Mouse (Mus musculus): ENCODE data around the gene Ltbp2. TPM values are rescaled to one million over a fixed set of nuclear protein-coding genes. Genes with fewer than 3 reads are reported as not detected.

Gene Ltbp2
- polyA plus RNA-seq, 1 experiment: 3.7 TPM

DNA sequence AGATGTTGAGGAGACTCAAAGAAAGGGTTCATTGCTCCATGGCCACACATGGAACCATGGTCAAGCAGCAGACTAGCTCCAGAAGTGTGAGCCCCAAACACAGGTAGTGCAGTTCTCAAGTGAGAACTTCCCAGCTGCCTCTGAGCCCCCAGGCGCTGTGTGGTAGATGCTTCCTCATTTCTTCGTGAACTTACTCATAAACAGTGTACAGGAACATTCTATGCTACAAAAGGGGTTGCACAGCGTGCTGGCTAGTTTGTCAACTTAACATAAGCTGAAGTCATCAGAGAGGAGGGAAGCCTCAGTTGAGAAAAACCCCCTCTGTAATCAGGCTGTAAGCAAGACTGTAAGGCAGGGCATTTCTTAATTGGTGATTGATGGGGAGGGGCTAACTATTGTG is 73.7 kb downstream of the Ltbp2 start:
- no peaks in the 10 kb centered on the region for H3K27me3 ChIP-seq (ENCODE audit: control insufficient read depth, insufficient read depth, low read length)
- H3K4me1 ChIP-seq (ENCODE audit: control insufficient read depth, insufficient read depth, low read length): no peaks in the 10 kb centered on the region
- no peaks in the 10 kb centered on the region for H3K36me3 ChIP-seq (ENCODE audit: control insufficient read depth, insufficient read depth, low read length)
- no peak overlapping the region for H3K27ac ChIP-seq (ENCODE audit: control insufficient read depth, insufficient read depth, low read depth, low read length)
- TF ChIP-seq POLR2A (IDR thresholded peaks at IDR 0.05; ENCODE audit: control insufficient read depth, low read depth, low read length) (no peak), CTCF (IDR thresholded peaks at IDR 0.05; ENCODE audit: control insufficient read depth, insufficient read depth, insufficient replicate concordance, low read depth, low read length) (no peak)
- no peak overlapping the region for H3K4me3 ChIP-seq (ENCODE audit: control insufficient read depth, low read depth, low read length)

DNA sequence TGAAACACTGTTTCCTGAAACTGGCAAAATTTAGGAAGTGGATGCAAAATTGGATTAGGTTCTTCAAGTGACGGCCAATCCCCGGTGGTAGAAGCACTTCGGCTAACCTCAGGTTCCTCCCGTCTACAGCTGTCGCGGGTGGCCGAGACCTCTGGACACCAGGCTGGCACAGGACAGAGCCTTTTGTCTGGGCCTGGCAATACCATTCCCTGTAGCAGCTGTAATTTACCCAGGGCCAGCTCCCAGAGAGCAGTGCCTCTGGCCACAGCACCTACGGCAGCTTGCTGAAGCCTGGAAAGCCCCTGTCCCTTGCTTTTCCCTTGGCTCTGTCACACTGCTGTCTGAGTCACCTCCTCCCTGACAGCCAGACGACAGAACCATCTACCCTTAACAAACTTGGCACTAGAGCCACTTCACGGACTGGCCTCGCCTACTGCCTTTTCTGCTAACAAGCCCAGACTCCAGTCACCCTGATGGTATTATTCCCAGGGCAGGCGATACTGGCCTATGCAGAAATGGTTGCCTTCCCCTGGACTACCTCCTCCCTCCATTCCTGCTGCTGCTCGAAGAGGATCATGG is 74.7 kb downstream of the Ltbp2 start:
- Histone ChIP-seq H3K4me1 (ENCODE audit: control insufficient read depth, insufficient read depth, low read length) (no peaks in the 10 kb centered on the region), H3K4me3 (ENCODE audit: control insufficient read depth, low read depth, low read length) (no peak overlapping the region), H3K27me3 (ENCODE audit: control insufficient read depth, insufficient read depth, low read length) (no peaks in the 10 kb centered on the region), H3K36me3 (ENCODE audit: control insufficient read depth, insufficient read depth, low read length) (no peaks in the 10 kb centered on the region), H3K27ac (ENCODE audit: control insufficient read depth, insufficient read depth, low read depth, low read length) (no peak overlapping the region)
- TF ChIP-seq POLR2A (IDR thresholded peaks at IDR 0.05; ENCODE audit: control insufficient read depth, low read depth, low read length) (no peak), CTCF (IDR thresholded peaks at IDR 0.05; ENCODE audit: control insufficient read depth, insufficient read depth, insufficient replicate concordance, low read depth, low read length) (no peak)

DNA sequence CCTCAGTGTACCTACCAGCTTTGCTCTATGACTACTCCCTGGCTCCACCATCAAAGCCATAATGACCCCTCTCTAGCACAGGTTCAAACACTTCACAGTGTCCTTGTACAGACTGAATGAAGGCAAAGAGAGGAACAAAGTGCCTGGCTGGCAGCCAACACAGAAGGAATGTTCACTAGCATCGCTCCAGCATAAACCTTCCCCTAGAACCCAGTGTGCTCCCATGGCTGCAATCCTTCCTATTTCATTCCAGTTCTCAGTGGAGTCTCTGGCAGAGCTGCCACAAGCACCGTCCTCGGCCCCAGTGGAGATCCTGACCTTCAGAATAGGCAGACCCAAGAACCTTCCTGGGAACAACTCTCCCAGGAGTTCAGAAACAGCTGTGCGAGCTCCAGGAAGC is 75.9 kb downstream of the Ltbp2 start:
- TF ChIP-seq CTCF (IDR thresholded peaks at IDR 0.05; ENCODE audit: control insufficient read depth, insufficient read depth, insufficient replicate concordance, low read depth, low read length): no peak
- no peak for TF ChIP-seq POLR2A (IDR thresholded peaks at IDR 0.05; ENCODE audit: control insufficient read depth, low read depth, low read length)
- H3K36me3 ChIP-seq (ENCODE audit: control insufficient read depth, insufficient read depth, low read length): no peaks in the 10 kb centered on the region
- H3K27ac ChIP-seq (ENCODE audit: control insufficient read depth, insufficient read depth, low read depth, low read length): no peak overlapping the region
- H3K4me3 ChIP-seq (ENCODE audit: control insufficient read depth, low read depth, low read length): no peak overlapping the region
- no peaks in the 10 kb centered on the region for H3K27me3 ChIP-seq (ENCODE audit: control insufficient read depth, insufficient read depth, low read length)
- no peaks in the 10 kb centered on the region for H3K4me1 ChIP-seq (ENCODE audit: control insufficient read depth, insufficient read depth, low read length)

DNA sequence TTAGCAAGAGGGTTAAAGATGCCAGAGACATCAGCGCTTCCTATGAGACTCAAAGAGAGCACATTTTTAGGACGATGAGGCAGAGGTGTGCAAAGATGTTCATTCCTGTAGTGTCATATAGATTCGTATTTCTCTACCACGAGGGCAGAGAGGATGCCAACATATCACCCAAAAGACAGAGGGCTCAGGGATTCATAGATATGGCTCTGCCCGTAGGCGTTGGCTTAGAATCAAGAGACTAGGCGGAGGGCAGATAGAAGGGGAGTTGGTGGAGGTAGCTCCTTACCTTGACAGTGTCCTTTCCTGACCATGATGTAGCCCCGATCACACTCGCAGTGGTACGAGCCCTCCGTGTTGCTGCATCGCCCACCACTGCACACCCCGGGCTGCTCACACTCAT is 77.2 kb downstream of the Ltbp2 start:
- Histone ChIP-seq H3K36me3 (ENCODE audit: control insufficient read depth, insufficient read depth, low read length) (no peaks in the 10 kb centered on the region), H3K27me3 (ENCODE audit: control insufficient read depth, insufficient read depth, low read length) (no peaks in the 10 kb centered on the region), H3K27ac (ENCODE audit: control insufficient read depth, insufficient read depth, low read depth, low read length) (no peak overlapping the region), H3K4me3 (ENCODE audit: control insufficient read depth, low read depth, low read length) (no peak overlapping the region), H3K4me1 (ENCODE audit: control insufficient read depth, insufficient read depth, low read length) (no peaks in the 10 kb centered on the region)
- TF ChIP-seq POLR2A (IDR thresholded peaks at IDR 0.05; ENCODE audit: control insufficient read depth, low read depth, low read length) (no peak), CTCF (IDR thresholded peaks at IDR 0.05; ENCODE audit: control insufficient read depth, insufficient read depth, insufficient replicate concordance, low read depth, low read length) (no peak)

DNA sequence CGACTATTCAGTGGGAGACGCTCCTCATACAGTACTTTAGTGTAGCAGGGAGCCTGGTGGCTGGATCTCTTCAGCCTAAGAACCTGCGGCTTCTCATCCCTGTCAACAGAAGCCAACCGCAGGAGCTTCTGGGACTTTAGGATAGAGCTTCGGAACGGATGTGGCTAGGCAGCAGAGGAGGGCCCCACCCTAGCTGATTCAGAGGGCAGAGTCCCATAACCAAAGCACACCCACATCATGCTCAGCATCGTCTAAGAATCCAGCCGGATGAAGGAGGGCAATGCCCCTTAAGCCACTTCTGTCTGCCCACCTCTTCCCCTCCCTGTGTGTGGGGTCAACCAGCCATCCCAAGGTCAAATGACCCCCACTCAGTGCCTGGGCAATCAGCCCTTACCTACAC is 81.7 kb downstream of the Ltbp2 start:
- no peaks in the 10 kb centered on the region for H3K4me1 ChIP-seq (ENCODE audit: control insufficient read depth, insufficient read depth, low read length)
- H3K4me3 ChIP-seq (ENCODE audit: control insufficient read depth, low read depth, low read length): no peak overlapping the region
- H3K36me3 ChIP-seq (ENCODE audit: control insufficient read depth, insufficient read depth, low read length): no peaks in the 10 kb centered on the region
- H3K27me3 ChIP-seq (ENCODE audit: control insufficient read depth, insufficient read depth, low read length): no peaks in the 10 kb centered on the region
- no peak for TF ChIP-seq CTCF (IDR thresholded peaks at IDR 0.05; ENCODE audit: control insufficient read depth, insufficient read depth, insufficient replicate concordance, low read depth, low read length)
- no peak overlapping the region for H3K27ac ChIP-seq (ENCODE audit: control insufficient read depth, insufficient read depth, low read depth, low read length)

DNA sequence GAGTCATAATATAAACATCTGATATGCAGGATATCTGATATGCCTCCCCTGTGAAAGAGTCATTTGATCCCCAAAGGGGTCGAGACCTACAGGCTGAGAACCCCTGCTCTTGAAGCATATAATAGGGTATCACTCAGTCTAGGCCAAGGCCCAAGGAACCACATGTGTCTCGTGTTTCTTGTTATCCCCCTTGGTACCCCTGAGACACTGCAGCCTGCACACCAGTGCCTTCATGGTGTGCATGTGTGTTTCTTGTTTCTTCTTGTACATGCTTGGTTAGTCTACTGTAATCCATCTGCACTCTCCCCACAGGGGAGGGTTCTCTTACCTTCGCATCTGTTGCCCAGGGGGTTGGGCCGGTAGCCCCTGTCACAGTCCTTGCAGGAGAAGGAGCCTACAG is 83.7 kb downstream of the Ltbp2 start:
- no peaks in the 10 kb centered on the region for H3K4me1 ChIP-seq (ENCODE audit: control insufficient read depth, insufficient read depth, low read length)
- TF ChIP-seq CTCF (IDR thresholded peaks at IDR 0.05; ENCODE audit: control insufficient read depth, insufficient read depth, insufficient replicate concordance, low read depth, low read length) (no peak), POLR2A (IDR thresholded peaks at IDR 0.05; ENCODE audit: control insufficient read depth, low read depth, low read length) (no peak)
- H3K4me3 ChIP-seq (ENCODE audit: control insufficient read depth, low read depth, low read length): no peak overlapping the region
- no peak overlapping the region for H3K27ac ChIP-seq (ENCODE audit: control insufficient read depth, insufficient read depth, low read depth, low read length)
- H3K36me3 ChIP-seq (ENCODE audit: control insufficient read depth, insufficient read depth, low read length): no peaks in the 10 kb centered on the region
- no peaks in the 10 kb centered on the region for H3K27me3 ChIP-seq (ENCODE audit: control insufficient read depth, insufficient read depth, low read length)

DNA sequence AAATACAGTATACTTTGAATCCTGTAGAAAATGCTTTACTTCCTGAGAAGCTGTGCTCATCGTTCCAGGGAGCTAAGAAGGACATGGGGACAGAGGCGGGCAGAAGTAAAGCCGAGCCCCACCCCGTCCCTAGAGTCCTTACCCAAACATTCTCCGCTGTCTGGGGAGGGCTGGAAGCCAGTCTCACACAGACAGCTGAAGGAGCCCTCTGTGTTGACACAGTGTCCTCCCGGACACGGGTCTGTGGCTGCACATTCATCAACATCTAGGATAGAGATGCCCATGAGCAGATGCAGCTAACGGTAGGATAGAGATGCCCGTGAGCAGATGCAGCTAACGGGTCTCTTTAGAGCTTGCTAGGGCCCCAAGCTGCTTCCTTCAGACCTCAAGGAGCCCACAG is 85.5 kb downstream of the Ltbp2 start:
- Histone ChIP-seq H3K27me3 (ENCODE audit: control insufficient read depth, insufficient read depth, low read length) (no peaks in the 10 kb centered on the region), H3K4me3 (ENCODE audit: control insufficient read depth, low read depth, low read length) (no peak overlapping the region), H3K36me3 (ENCODE audit: control insufficient read depth, insufficient read depth, low read length) (no peaks in the 10 kb centered on the region), H3K27ac (ENCODE audit: control insufficient read depth, insufficient read depth, low read depth, low read length) (no peak overlapping the region), H3K4me1 (ENCODE audit: control insufficient read depth, insufficient read depth, low read length) (no peaks in the 10 kb centered on the region)
- no peak for TF ChIP-seq POLR2A (IDR thresholded peaks at IDR 0.05; ENCODE audit: control insufficient read depth, low read depth, low read length)
- no peak for TF ChIP-seq CTCF (IDR thresholded peaks at IDR 0.05; ENCODE audit: control insufficient read depth, insufficient read depth, insufficient replicate concordance, low read depth, low read length)

DNA sequence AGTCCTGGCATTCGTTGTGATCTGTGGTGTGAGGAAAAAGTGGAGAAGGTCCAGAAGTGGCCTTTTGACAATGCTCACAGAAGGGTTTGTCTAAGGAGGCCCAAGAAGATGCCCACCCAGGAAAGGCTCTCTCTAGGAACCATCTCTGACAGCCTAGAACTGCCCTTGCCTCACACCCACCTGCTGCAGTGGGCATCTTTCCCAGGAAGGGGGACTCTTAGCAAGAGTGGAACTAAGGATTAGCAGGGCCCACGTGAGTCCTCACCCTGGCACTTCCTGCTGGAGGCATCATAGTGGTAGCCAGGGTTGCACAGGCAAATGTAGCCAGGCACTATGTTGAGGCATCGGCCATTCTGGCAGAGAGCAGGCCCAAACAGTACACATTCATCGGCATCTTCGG is 90.2 kb downstream of the Ltbp2 start:
- H3K36me3 ChIP-seq (ENCODE audit: control insufficient read depth, insufficient read depth, low read length): no peaks in the 10 kb centered on the region
- peaks cover 10% of the 10 kb centered on the region for H3K4me1 ChIP-seq (ENCODE audit: control insufficient read depth, insufficient read depth, low read length)
- H3K27me3 ChIP-seq (ENCODE audit: control insufficient read depth, insufficient read depth, low read length): no peaks in the 10 kb centered on the region
- no peak overlapping the region for H3K4me3 ChIP-seq (ENCODE audit: control insufficient read depth, low read depth, low read length)
- no peak for TF ChIP-seq CTCF (IDR thresholded peaks at IDR 0.05; ENCODE audit: control insufficient read depth, insufficient read depth, insufficient replicate concordance, low read depth, low read length)
- no peak for TF ChIP-seq POLR2A (IDR thresholded peaks at IDR 0.05; ENCODE audit: control insufficient read depth, low read depth, low read length)
- H3K27ac ChIP-seq (ENCODE audit: control insufficient read depth, insufficient read depth, low read depth, low read length): no peak overlapping the region
